Mouse (Mus musculus) liver, embryonic 11.5 days (tissue): ENCODE results near the gene Cdk15. TPM values are rescaled to one million over a fixed set of nuclear protein-coding genes. Genes with fewer than 3 reads are reported as not detected.

Experiments used
- ATAC-seq: fragments of 200-750 bp; cut with Nextera tagmentation; replicated peaks from 2 replicates; pipeline ENCODE4 v1.8.0; 2017; ENCODE audit warnings: moderate number of reproducible peaks, mild to moderate bottlenecking, moderate TSS enrichment, moderate library complexity; ENCODE audit not compliant: low FRiP score
- DNase-seq: peaks from one replicate; pipeline ENCODE4 v3.0.0-alpha.2; 2017; ENCODE audit warnings: low spot score
- H3K27ac ChIP-seq: fragments of 300-500 bp; sonication (generic); 2 replicates; pipeline ENCODE4 v1.5.1; 2014; ENCODE audit warnings: mild to moderate bottlenecking, low read depth, low read length, control low read depth
- H3K27me3 ChIP-seq: fragments of 300-500 bp; sonication (generic); replicated peaks from 2 replicates; pipeline ENCODE4 v1.6.1; 2014; ENCODE audit warnings: low read length, mixed read lengths; ENCODE audit not compliant: control insufficient read depth, insufficient read depth
- H3K36me3 ChIP-seq: fragments of 300-500 bp; sonication (generic); 2 replicates; pipeline ENCODE4 v1.6.1; 2014; ENCODE audit warnings: mild to moderate bottlenecking, low read length, moderate library complexity, mixed read lengths; ENCODE audit not compliant: control insufficient read depth, insufficient read depth
- H3K4me1 ChIP-seq: fragments of 300-500 bp; sonication (generic); replicated peaks from 2 replicates; pipeline ENCODE4 v1.6.1; 2014; ENCODE audit warnings: low read length, mixed read lengths; ENCODE audit not compliant: control insufficient read depth, insufficient read depth
- H3K4me2 ChIP-seq: fragments of 300-500 bp; sonication (generic); 2 replicates; pipeline ENCODE4 v1.6.1; 2014; ENCODE audit warnings: mild to moderate bottlenecking, control low read depth, moderate library complexity
- H3K4me3 ChIP-seq: fragments of 300-500 bp; sonication (generic); 2 replicates; pipeline ENCODE4 v1.5.1; 2014; ENCODE audit warnings: low read depth, low read length, control low read depth
- H3K9ac ChIP-seq: fragments of 300-500 bp; sonication (generic); 2 replicates; pipeline ENCODE4 v1.6.1; 2014; ENCODE audit warnings: low read depth, low read length, control low read depth
- H3K9me3 ChIP-seq: fragments of 300-500 bp; sonication (generic); 2 replicates; pipeline ENCODE4 v1.6.1; 2016; ENCODE audit warnings: low read length, inconsistent platforms, mixed read lengths; ENCODE audit not compliant: control insufficient read depth
- WGBS: fragments of 180-500 bp; shearing (Covaris S2); extraction: QIAGEN DNeasy Blood & Tissue Kit; methylation state at CpG from one replicate; pipeline ENCODE4 v1.1.7; 2014; 5-methylcytosine and 5-hydroxymethylcytosine counted together
- polyA plus RNA-seq: library from polyadenylated mRNA; unstranded; fragments of >200 nt; fragmentation: Nextera tagmentation; extraction: Ambion mirVana; gene quantifications from 2 replicates; pipeline ENCODE4 v1.2.1, GENCODE M21; 2014

Gene Cdk15
- polyA plus RNA-seq, 1 experiment from 2014 or later, result 0.21 TPM

GRCm38 (mm10) chr1:59315057-59315807 is 58.5 kb downstream of the Cdk15 start:
- Histone ChIP-seq H3K4me1 (peaks cover 6% of the 10 kb centered on the region), H3K4me2 (no peak overlapping the region), H3K36me3 (no peaks in the 10 kb centered on the region), H3K9me3 (no peaks in the 10 kb centered on the region), H3K9ac (no peak overlapping the region), H3K27me3 (no peaks in the 10 kb centered on the region), H3K27ac (no peak overlapping the region), H3K4me3 (no peak overlapping the region)
- DNase-seq (no peak), ATAC-seq (peak; percentile 45; the same call in 1 of the 2 replicates)
- 23% methylated on average over 5 of the region's 5 CpGs for WGBS

GRCm38 (mm10) chr1:59316031-59316385 is 59.3 kb downstream of the Cdk15 start:
- peak overlapping the region; percentile 47 for H3K4me2 ChIP-seq
- DNase-seq, result no peak
- no peaks in the 10 kb centered on the region for H3K27me3 ChIP-seq
- no peak overlapping the region for H3K27ac ChIP-seq
- peaks cover 9% of the 10 kb centered on the region for H3K4me1 ChIP-seq
- H3K9me3 ChIP-seq, result no peaks in the 10 kb centered on the region
- no peak for ATAC-seq
- H3K9ac ChIP-seq, result no peak overlapping the region; the same call in 1 of the 2 replicates
- H3K36me3 ChIP-seq, result no peaks in the 10 kb centered on the region
- 11% methylated on average over 9 of the region's 9 CpGs for WGBS
- no peak overlapping the region for H3K4me3 ChIP-seq

- 17% methylated on average over 6 of the region's 6 CpGs for WGBS
- DNase-seq (no peak), ATAC-seq (no peak)
- Histone ChIP-seq H3K4me2 (peak overlapping the region; percentile 47), H3K36me3 (no peaks in the 10 kb centered on the region), H3K9ac (no peak overlapping the region; the same call in 1 of the 2 replicates), H3K27me3 (no peaks in the 10 kb centered on the region), H3K9me3 (no peaks in the 10 kb centered on the region), H3K27ac (no peak overlapping the region), H3K4me1 (peaks cover 14% of the 10 kb centered on the region), H3K4me3 (no peak overlapping the region)
These were observed 59.8 kb downstream of the Cdk15 start for GRCm38 (mm10) chr1:59316386-59317051.

GRCm38 (mm10) chr1:59317397-59317796 is 60.7 kb downstream of the Cdk15 start:
- H3K27ac ChIP-seq, result no peak overlapping the region
- no peak overlapping the region for H3K9ac ChIP-seq
- no peaks in the 10 kb centered on the region for H3K9me3 ChIP-seq
- H3K4me1 ChIP-seq, result peaks cover 17% of the 10 kb centered on the region
- WGBS, result 71% methylated on average over 1 of the region's 1 CpGs
- ATAC-seq, result no peak
- no peaks in the 10 kb centered on the region for H3K36me3 ChIP-seq
- no peak overlapping the region for H3K4me3 ChIP-seq
- no peak for DNase-seq
- no peak overlapping the region for H3K4me2 ChIP-seq
- H3K27me3 ChIP-seq, result no peaks in the 10 kb centered on the region

GRCm38 (mm10) chr1:59318878-59319277 is 62.2 kb downstream of the Cdk15 start:
- H3K27ac ChIP-seq, result no peak overlapping the region
- H3K9me3 ChIP-seq, result no peaks in the 10 kb centered on the region; the same call in 1 of the 2 replicates
- no peaks in the 10 kb centered on the region for H3K36me3 ChIP-seq
- H3K4me2 ChIP-seq, result no peak overlapping the region
- peaks cover 21% of the 10 kb centered on the region for H3K4me1 ChIP-seq
- no peak for ATAC-seq
- no peak overlapping the region for H3K9ac ChIP-seq
- H3K27me3 ChIP-seq, result no peaks in the 10 kb centered on the region
- 67% methylated on average over 5 of the region's 5 CpGs for WGBS
- H3K4me3 ChIP-seq, result no peak overlapping the region
- no peak for DNase-seq

GRCm38 (mm10) chr1:59321076-59321879 is 64.6 kb downstream of the Cdk15 start:
- ATAC-seq (no peak), DNase-seq (no peak)
- Histone ChIP-seq H3K27ac (peak overlapping the region; percentile 45; the same call in 1 of the 2 replicates), H3K9ac (no peak overlapping the region), H3K4me2 (no peak overlapping the region), H3K27me3 (no peaks in the 10 kb centered on the region), H3K4me1 (peaks cover 17% of the 10 kb centered on the region), H3K36me3 (no peaks in the 10 kb centered on the region), H3K9me3 (no peaks in the 10 kb centered on the region; the same call in 1 of the 2 replicates), H3K4me3 (no peak overlapping the region)
- WGBS, result 38% methylated on average over 9 of the region's 9 CpGs

GRCm38 (mm10) chr1:59321880-59322836 is 65.5 kb downstream of the Cdk15 start:
- Histone ChIP-seq H3K9me3 (no peaks in the 10 kb centered on the region; the same call in 1 of the 2 replicates), H3K4me3 (no peak overlapping the region), H3K4me1 (peaks cover 14% of the 10 kb centered on the region), H3K27me3 (no peaks in the 10 kb centered on the region), H3K9ac (no peak overlapping the region), H3K36me3 (no peaks in the 10 kb centered on the region), H3K4me2 (no peak overlapping the region), H3K27ac (peak overlapping the region; percentile 71)
- ATAC-seq (no peak), DNase-seq (no peak)
- 54% methylated on average over 9 of the region's 9 CpGs for WGBS
